Mouse (Mus musculus): ENCODE data around the gene Zbtb12. TPM values are rescaled to one million over a fixed set of nuclear protein-coding genes. Genes with fewer than 3 reads are reported as not detected.
"Not testable (repeated sequence)": the region's sequence is repeated elsewhere in the genome, so short reads cannot be mapped to it uniquely, and the experiment has no call there.

Gene Zbtb12
- 1 to 10 TPM; 6.9 to 7.3 TPM for total RNA-seq (2021)

- DNase-seq (ENCODE audit: low spot score in 2 of 2): no peak
- intact Hi-C loops (cut with DNase I): no loop called here
Observed at GRCm38 (mm10) chr17:34879336-34879879, at the start of gene Zbtb12. Gene Zbtb12 (plus strand): TSS chr17:34879483.

- DNase-seq (ENCODE audit: low spot score in 2 of 2); intact Hi-C loops (cut with DNase I): not testable (repeated sequence)
Observed at GRCm38 (mm10) chr17:34830776-34831175, 48.5 kb upstream of the Zbtb12 start.

- intact Hi-C loops (cut with DNase I): loop anchor here (1.0 kb wide), 1 partner anchor 14 kb away; the partner anchor contains the start of genes Nelfe and Skiv2l
- no peak for DNase-seq (ENCODE audit: low spot score in 2 of 2)
Observed at GRCm38 (mm10) chr17:34836155-34836855, 43.0 kb upstream of the Zbtb12 start.

GRCm38 (mm10) chr17:34836856-34837221, 42.4 kb upstream of the Zbtb12 start, which contains the start of the genes Stk19 and Dxo:
Gene Stk19 (minus strand): TSS chr17:34836945.
Gene Dxo (plus strand): TSS chr17:34837019.
- intact Hi-C loops (cut with DNase I): loop anchor here (1.0 kb wide), 1 partner anchor 13 kb away; the partner anchor contains the start of genes Nelfe and Skiv2l
- DNase-seq (ENCODE audit: low spot score in 2 of 2): peak; percentile 99

- no peak for DNase-seq (ENCODE audit: low spot score in 2 of 2)
- intact Hi-C loops (cut with DNase I): no loop called here
Observed at GRCm38 (mm10) chr17:34837464-34838324, 41.6 kb upstream of the Zbtb12 start.

GRCm38 (mm10) chr17:34838785-34839184, 40.5 kb upstream of the Zbtb12 start:
- intact Hi-C loops (cut with DNase I): no loop called here
- DNase-seq (ENCODE audit: low spot score in 2 of 2): no peak

GRCm38 (mm10) chr17:34840736-34841307, 38.5 kb upstream of the Zbtb12 start:
- DNase-seq (ENCODE audit: low spot score in 2 of 2): no peak
- intact Hi-C loops (cut with DNase I): no loop called here

GRCm38 (mm10) chr17:34844884-34845283, 34.4 kb upstream of the Zbtb12 start:
- intact Hi-C loops (cut with DNase I): no loop called here
- DNase-seq (ENCODE audit: low spot score in 2 of 2): no peak

- intact Hi-C loops (cut with DNase I): no loop called here
- DNase-seq (ENCODE audit: low spot score in 2 of 2): no peak
Observed at GRCm38 (mm10) chr17:34847192-34847591, 32.1 kb upstream of the Zbtb12 start.

- no peak for DNase-seq (ENCODE audit: low spot score in 2 of 2)
- intact Hi-C loops (cut with DNase I): no loop called here
Observed at GRCm38 (mm10) chr17:34847615-34848014, 31.7 kb upstream of the Zbtb12 start.

- peak; percentile 98 for DNase-seq (ENCODE audit: low spot score in 2 of 2)
- intact Hi-C loops (cut with DNase I): loop anchor here (1.0 to 5.0 kb wide), 3 partner anchors 14 to 132 kb away; partner anchors contain the start of genes Lsm2 and Stk19
Observed at GRCm38 (mm10) chr17:34849722-34850516, 29.4 kb upstream of the Zbtb12 start, which contains the start of the genes Skiv2l and Nelfe. Gene Skiv2l (minus strand): TSS chr17:34850210. Gene Nelfe (plus strand): TSS chr17:34850391.

GRCm38 (mm10) chr17:34850517-34851125, 28.7 kb upstream of the Zbtb12 start:
- intact Hi-C loops (cut with DNase I): loop anchor here (1.0 to 5.0 kb wide), 3 partner anchors 14 to 132 kb away; partner anchors contain the start of genes Lsm2 and Stk19
- no peak for DNase-seq (ENCODE audit: low spot score in 2 of 2)

GRCm38 (mm10) chr17:34853511-34853910, 25.8 kb upstream of the Zbtb12 start:
- no peak for DNase-seq (ENCODE audit: low spot score in 2 of 2)
- intact Hi-C loops (cut with DNase I): loop anchor here (5.0 kb wide), 2 partner anchors 39 to 129 kb away; partner anchors contain the start of gene Lsm2

- DNase-seq (ENCODE audit: low spot score in 2 of 2): no peak
- intact Hi-C loops (cut with DNase I): loop anchor here (1.0 to 5.0 kb wide), 3 partner anchors 38 to 128 kb away; partner anchors contain the start of gene Lsm2
Observed at GRCm38 (mm10) chr17:34854761-34855160, 24.5 kb upstream of the Zbtb12 start.

GRCm38 (mm10) chr17:34855825-34856224, 23.5 kb upstream of the Zbtb12 start:
- DNase-seq (ENCODE audit: low spot score in 2 of 2): peak in 1 of 2 experiments; percentile 26
- intact Hi-C loops (cut with DNase I): loop anchor here (1.0 to 2.0 kb wide), 2 partner anchors 57 to 91 kb away; no protein-coding TSS in a partner anchor

- intact Hi-C loops (cut with DNase I): no loop called here
- DNase-seq (ENCODE audit: low spot score in 2 of 2): no peak
Observed at GRCm38 (mm10) chr17:34858670-34859069, 20.6 kb upstream of the Zbtb12 start.

GRCm38 (mm10) chr17:34860514-34860913, 18.8 kb upstream of the Zbtb12 start:
- no peak for DNase-seq (ENCODE audit: low spot score in 2 of 2)
- intact Hi-C loops (cut with DNase I): no loop called here
